Mouse (Mus musculus) spleen, adult 2 months (tissue): Measurements from ENCODE around the gene Nek2. TPM values are rescaled to one million over a fixed set of nuclear protein-coding genes. Genes with fewer than 3 reads are reported as not detected.

ENCODE experiments used
- DNase-seq, 2 experiments: peaks; one replicate each; pipeline versions ENCODE4 v3.0.0 to v3.0.0-alpha.2; 2012 to 2021; ENCODE audit warnings: low spot score in 2 of 2, low read depth in 1 of 2
- H3K27ac ChIP-seq: fragments of 200-500 bp; 2 replicates; pipeline ENCODE4 v1.5.1; 2012; ENCODE audit warnings: low read length, inconsistent platforms; ENCODE audit not compliant: insufficient read depth
- H3K27me3 ChIP-seq: fragments of 200-500 bp; 2 replicates; pipeline ENCODE4 v1.6.1; 2012; ENCODE audit warnings: mild to moderate bottlenecking, moderate library complexity, low read length, inconsistent platforms; ENCODE audit not compliant: control insufficient read depth, insufficient read depth
- H3K36me3 ChIP-seq: fragments of 200-500 bp; 2 replicates; pipeline ENCODE4 v1.6.1; 2012; ENCODE audit warnings: mild to moderate bottlenecking, low read length, inconsistent platforms; ENCODE audit not compliant: control insufficient read depth, insufficient read depth
- H3K4me1 ChIP-seq: fragments of 200-500 bp; 2 replicates; pipeline ENCODE4 v1.6.1; 2011; ENCODE audit warnings: inconsistent platforms; ENCODE audit not compliant: control insufficient read depth, insufficient read depth, insufficient read length
- H3K4me3 ChIP-seq: fragments of 200-500 bp; 2 replicates; pipeline ENCODE4 v1.5.1; 2011; ENCODE audit warnings: mild to moderate bottlenecking, inconsistent platforms; ENCODE audit not compliant: insufficient read depth, insufficient read length; ENCODE audit errors: extremely low read depth
- CTCF ChIP-seq: fragments of 200-500 bp; IDR thresholded peaks from 2 replicates; pipeline ENCODE4 v1.5.1; 2011; ENCODE audit warnings: mild to moderate bottlenecking, inconsistent platforms; ENCODE audit not compliant: insufficient read depth, insufficient read length, insufficient replicate concordance; ENCODE audit errors: extremely low read depth
- POLR2A ChIP-seq: fragments of 200-500 bp; IDR thresholded peaks from 2 replicates; pipeline ENCODE4 v1.6.1; 2011; ENCODE audit warnings: low read depth, low read length, inconsistent platforms
- WGBS: fragments of 180-500 bp; shearing (Covaris S2); methylation state at CpG from one replicate; pipeline ENCODE4 v1.1.7; 2018; 5-methylcytosine and 5-hydroxymethylcytosine counted together
- polyA plus RNA-seq: library from polyadenylated mRNA; depleted of rRNA; stranded (reverse); fragments of >200 nt; gene quantifications from 2 replicates; pipeline ENCODE4 v1.2.3, GENCODE M21; 2012; rRNA removed

The Nek2 gene
- polyA plus RNA-seq, 1 experiment: 2.3 TPM

DNA sequence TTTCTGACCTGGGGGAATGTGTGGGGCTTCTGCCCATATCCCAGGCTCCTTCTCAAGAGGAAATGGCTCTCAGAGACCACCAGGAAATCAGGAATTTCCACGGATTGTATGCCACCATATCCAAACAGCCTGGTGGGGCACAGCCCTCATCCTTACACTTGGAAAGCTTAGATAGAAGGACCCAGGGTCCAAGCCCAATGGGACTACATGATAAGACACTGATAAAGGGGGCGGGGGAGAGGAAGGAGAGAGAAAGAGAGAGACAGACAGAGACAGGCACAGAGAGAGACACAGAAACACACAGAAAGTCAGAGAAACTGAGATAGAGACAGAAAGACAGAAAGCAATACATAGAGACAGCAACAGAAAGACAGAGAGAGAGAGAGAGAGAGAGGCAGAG, 60.4 kb downstream of the Nek2 start:
- Histone ChIP-seq H3K4me1 (no peaks in the 10 kb centered on the region), H3K36me3 (no peaks in the 10 kb centered on the region), H3K27me3 (no peaks in the 10 kb centered on the region), H3K4me3 (no peak overlapping the region), H3K27ac (no peak overlapping the region)
- no peak for DNase-seq
- TF ChIP-seq CTCF (no peak), POLR2A (no peak)
- 45% methylated on average over 2 of the region's 2 CpGs for WGBS

Other genes with a start within 250 kb of the Nek2 start
- 1.7 and 2.2 TPM in 2 replicates for gene Dtl, start 245.9 kb upstream of the Nek2 start, polyA plus RNA-seq
- gene Ints7, start 245.8 kb upstream of the Nek2 start, polyA plus RNA-seq: 23.8 and 26.6 TPM in 2 replicates
- gene Lpgat1, start 103.6 kb upstream of the Nek2 start, polyA plus RNA-seq: 9.2 and 13.8 TPM in 2 replicates
- 8.9 and 11.3 TPM in 2 replicates for gene Slc30a1, start 85.3 kb downstream of the Nek2 start, polyA plus RNA-seq
- 0.09 and 0.29 TPM in 2 replicates for gene Rd3, start 155.9 kb downstream of the Nek2 start, polyA plus RNA-seq